Mouse (Mus musculus): ENCODE data around the gene Scpep1. TPM values are rescaled to one million over a fixed set of nuclear protein-coding genes. Genes with fewer than 3 reads are reported as not detected.

Scpep1 gene
- total RNA-seq, 2 experiments from 2014 or later, result 34.2 to 34.6 TPM

DNA sequence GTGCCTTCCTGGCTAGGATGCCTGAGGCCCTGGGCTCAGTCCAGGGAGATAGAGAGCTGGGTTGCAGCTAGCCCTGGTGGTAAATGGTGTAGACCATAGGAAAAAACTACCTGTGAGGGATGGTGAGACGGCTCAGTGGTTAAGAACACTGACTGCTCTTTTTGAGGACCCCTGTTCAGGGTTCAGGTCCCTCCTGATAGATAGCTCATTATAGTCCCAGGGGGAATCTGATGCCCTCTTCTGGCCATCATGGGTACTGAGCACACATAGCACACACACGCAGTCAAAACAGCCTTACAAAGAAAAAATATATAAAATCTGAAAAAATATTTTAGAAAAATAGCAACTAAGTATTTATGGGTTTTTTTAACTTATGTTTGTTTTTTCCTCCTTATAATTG lies 21.1 kb upstream of the Scpep1 start:
- intact Hi-C loops (cut with DNase I), result no loop called here
- DNase-seq, result no peak

GRCm38 (mm10) chr11:88973776-88974701 lies 18.8 kb upstream of the Scpep1 start:
- intact Hi-C loops (cut with DNase I), result no loop called here
- DNase-seq, result peak; percentile 94 to 95

DNA sequence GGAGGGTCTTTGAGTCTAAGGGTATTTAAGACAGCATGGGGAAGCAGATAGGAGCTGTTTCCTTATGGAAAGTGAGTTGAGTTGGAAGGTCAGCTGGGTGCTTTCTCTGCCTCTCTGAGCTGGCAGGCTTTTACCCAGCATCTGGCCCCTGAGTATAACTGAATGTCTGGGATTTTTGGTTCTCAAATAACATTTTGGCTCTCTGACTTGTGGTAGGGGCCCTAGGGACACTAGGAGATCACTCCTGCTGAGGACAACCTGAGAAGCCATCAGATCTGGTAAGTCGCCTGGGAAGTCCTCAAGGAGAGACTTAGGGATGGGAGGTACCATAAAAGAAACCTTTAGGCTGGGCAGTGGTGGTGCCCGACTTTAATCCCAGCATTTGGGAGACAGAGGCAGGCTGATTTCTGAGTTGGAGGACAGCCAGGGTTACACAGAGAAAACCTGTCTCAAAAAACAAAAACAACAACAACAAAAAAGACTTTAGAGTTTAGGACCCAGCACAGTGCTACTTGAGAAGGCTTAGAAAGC lies 15.0 kb upstream of the Scpep1 start, which contains the start of gene Coil:
Coil (plus strand) TSS at position 51 of the 531 bp plus-strand sequence.
- peak in 1 of 2 experiments; percentile 32 for DNase-seq
- intact Hi-C loops (cut with DNase I), result no loop called here

DNA sequence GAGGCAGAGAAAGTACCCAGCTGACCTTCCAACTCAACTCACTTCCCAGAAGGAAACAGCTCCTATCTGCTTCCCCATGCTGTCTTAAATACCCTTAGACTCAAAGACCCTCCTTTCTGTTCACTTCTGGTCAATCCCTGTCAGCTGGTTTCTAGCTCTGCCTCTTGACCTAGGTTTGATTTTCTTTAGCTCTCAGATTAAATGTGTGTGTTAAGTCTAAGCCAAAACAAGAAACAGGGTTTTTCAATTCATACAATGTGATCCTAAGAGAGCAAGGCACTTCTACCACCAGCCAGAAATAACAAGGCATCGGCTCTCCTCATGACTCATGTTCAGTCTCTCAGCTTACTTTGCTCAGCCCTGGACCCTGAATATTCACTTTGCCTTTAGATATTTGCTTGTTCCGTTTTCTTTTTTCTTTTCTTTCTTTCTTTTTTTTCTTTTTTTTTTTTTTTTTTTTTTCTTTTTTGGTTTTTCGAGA lies 11.7 kb upstream of the Scpep1 start, which contains the start of gene Elobl:
Elobl (minus strand) TSS at position 51 of the 481 bp plus-strand sequence.
- intact Hi-C loops (cut with DNase I), result no loop called here
- no peak for DNase-seq

DNA sequence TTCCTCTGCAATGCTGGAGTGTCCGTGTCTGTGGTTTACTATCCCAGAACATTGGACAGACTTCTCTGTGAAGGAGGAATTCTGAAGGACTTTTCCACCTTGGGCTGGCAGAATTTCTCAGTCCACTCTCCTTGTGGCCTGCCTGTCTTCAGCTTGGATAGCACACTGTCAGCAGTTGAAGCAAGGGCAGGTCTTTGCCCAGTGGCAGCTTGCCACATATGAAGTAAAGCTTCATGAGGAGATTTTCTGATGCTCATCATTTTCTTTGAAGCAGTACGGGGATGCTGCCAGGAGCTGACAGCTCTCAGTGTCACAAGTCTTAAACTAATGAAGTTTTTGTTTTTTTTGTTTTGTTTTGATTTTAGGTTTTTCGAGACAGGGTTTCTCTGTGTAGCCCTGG lies 3.6 kb upstream of the Scpep1 start:
- no peak for DNase-seq
- intact Hi-C loops (cut with DNase I), result no loop called here

GRCm38 (mm10) chr11:88954803-88955202 lies 462 bp downstream of the Scpep1 start:
- intact Hi-C loops (cut with DNase I), result loop anchor here (1.0 to 5.0 kb wide), 2 partner anchors 48 to 107 kb away; no protein-coding TSS in a partner anchor
- DNase-seq, result peak; percentile 21 to 36

DNA sequence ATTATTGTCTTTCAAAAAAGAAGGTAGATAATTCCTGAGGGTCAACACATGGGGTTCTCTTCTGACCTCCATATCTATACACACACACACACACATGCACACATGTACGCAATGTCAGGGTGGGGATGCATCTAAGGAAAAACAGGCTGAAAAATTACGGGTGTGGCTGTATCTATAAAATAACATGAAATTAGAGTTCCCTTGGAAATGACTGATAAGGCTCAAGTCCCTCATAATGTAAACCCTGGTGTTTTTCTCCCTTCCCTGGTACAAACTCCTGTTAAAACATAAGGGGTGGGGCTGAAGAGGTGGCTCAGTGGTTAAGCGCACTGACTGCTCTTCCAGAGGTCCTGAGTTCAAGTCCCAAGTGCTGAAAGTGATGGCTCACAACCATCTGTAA lies 1.7 kb downstream of the Scpep1 start:
- DNase-seq, result no peak
- intact Hi-C loops (cut with DNase I), result loop anchor here (5.0 kb wide), 1 partner anchor 46 kb away; no protein-coding TSS in a partner anchor

GRCm38 (mm10) chr11:88952117-88952516 lies 3.1 kb downstream of the Scpep1 start:
- intact Hi-C loops (cut with DNase I), result loop anchor here (5.0 kb wide), 1 partner anchor 45 kb away; no protein-coding TSS in a partner anchor
- DNase-seq, result no peak

- intact Hi-C loops (cut with DNase I), result loop anchor here (5.0 kb wide), 1 partner anchor 44 kb away; no protein-coding TSS in a partner anchor
- no peak for DNase-seq
Observed at GRCm38 (mm10) chr11:88951576-88951975, 3.7 kb downstream of the Scpep1 start.

- intact Hi-C loops (cut with DNase I), result loop anchor here (5.0 kb wide), 1 partner anchor 43 kb away; no protein-coding TSS in a partner anchor
Observed at GRCm38 (mm10) chr11:88950640-88951250, 4.5 kb downstream of the Scpep1 start.

GRCm38 (mm10) chr11:88949802-88950639 lies 5.2 kb downstream of the Scpep1 start:
- no peak for DNase-seq
- intact Hi-C loops (cut with DNase I), result loop anchor here (5.0 kb wide), 1 partner anchor 43 kb away; no protein-coding TSS in a partner anchor

More at GRCm38 (mm10) chr11:88950640-88951250, 4.5 kb downstream of the Scpep1 start:
- no peak for DNase-seq

DNA sequence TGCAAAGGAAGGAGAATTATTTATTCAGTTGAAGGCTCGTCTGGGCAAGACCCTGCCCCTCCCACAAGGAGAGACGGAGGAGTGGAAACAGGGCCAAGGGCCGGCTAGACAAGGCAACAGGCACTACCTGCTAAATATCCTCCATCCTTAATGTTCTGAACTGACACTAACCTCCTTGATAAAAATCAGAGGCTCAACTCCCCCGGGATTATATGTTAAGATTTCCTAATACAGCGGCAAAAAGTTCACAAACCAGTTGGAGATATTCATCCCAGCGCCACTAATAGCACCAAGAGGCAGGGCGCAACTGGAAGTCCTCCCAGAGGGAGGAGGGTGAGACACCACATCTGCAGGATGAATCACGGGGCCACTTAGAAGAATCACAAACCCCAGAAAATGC lies 6.4 kb downstream of the Scpep1 start:
- no peak for DNase-seq
- intact Hi-C loops (cut with DNase I), result no loop called here

DNA sequence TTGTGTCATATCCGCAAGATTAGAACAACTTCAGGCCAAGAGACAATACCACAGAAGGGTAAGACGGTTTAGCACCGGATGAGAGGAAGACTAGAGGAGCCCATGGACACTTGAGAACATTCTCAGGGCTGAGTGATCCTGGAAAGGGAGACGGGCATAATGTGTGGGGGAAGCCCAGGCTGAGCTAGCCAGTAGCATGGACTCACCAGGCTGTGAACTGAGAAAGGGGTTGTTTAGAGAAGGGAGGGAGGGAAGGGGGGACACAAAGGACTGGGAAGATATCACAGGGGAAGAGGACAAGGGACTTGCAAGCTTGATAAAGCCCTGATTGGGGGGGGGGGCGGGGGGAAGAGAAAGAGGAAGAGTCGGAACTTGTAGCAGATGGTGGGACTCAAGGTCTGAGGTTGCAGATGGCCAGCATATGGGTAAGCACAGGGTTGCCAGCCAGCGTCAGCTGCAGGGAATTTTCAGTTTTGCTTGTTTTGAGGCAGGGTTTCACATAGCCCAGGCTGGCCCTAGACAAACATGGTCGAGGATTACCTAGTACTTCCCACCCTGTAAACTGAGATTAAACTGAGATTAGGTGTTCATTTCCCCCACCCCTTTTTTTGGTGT lies 9.2 kb downstream of the Scpep1 start:
- DNase-seq, result no peak
- intact Hi-C loops (cut with DNase I), result no loop called here

DNA sequence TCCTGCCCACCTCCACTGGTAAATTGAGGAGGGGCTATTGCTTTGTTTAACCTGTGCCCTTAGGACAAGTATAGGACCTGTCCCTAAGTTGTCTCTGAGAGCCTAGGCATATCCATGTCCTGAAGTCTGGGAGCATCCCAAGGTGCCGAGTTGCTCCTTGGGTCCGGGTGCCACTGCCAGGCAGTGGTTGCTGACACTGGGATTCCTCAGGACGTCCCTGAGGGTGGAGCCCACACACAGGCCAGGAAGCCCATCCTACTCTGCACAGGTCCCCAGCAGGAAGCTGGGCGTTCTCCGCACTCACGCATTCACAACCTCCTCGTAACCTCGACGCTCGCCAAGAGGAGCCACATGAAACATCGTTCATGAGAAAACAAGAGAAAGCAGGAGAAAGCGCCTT lies 13.8 kb downstream of the Scpep1 start:
- intact Hi-C loops (cut with DNase I), result no loop called here
- DNase-seq, result no peak

- intact Hi-C loops (cut with DNase I), result no loop called here
- no peak for DNase-seq
Observed at GRCm38 (mm10) chr11:88939634-88940033, 15.6 kb downstream of the Scpep1 start.

DNA sequence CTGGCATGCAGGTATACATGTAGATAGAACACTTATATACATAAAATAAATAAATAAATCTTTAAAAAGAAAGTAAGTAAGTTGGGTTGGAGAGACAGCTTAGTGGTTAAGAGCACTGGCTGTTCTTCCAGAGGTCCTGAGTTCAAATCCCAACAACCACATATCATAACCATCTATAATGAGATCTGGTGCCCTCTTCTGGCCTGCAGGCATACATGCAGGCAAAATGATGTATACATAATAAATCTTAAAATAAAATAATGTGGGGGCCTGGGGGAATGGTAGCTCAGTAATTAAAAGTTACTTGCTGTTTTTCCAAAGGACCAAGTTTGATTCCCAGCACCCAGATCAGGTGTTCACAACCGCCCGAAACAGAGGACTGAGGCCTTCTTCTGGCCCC lies 16.5 kb downstream of the Scpep1 start:
- no peak for DNase-seq
- intact Hi-C loops (cut with DNase I), result no loop called here

- intact Hi-C loops (cut with DNase I), result no loop called here
- no peak for DNase-seq
Observed at GRCm38 (mm10) chr11:88937886-88938285, 17.4 kb downstream of the Scpep1 start.

DNA sequence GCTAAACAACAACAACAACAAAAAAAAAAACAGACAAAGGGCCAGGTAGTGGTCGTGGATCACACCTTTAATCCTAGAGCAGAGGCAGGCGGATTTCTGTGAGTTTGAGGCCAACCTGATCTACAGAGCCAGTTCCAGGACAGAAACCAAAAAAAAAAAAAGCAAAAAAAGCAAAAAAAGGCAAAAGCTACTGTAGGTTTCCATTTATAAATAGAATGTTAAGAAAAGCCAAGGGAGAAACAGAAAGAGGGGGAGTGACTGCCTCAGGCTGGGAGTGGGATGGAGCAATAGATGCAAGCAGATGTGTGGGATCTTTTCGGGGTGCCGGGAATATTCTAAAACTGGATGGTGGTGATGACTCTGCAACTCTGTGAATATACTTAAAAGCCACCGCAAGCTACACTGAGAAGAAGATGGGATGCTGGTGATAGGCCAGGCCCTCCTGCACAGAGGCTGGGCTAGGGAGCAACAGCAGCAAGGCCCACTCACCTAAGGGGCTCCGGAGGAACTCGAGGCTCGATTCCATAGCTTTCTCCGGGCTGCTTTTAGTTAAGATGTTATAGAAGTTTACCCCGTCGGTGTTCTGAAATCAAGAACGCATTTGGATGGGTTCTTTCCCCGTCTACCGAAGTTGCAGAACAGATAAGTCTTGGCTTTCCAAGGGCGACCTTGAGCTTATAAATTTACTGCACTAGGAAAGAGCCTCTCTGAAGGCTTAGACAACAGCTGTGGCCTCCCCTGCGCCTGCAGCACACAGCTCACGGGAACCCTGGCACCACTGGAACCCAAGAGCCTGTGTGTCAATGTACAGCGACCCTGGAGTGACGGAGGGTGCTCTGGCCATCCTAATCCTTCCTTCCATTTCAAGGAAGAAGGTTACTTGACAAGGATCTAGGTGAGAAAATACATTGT lies 20.9 kb downstream of the Scpep1 start:
- intact Hi-C loops (cut with DNase I), result no loop called here
- no peak for DNase-seq

GRCm38 (mm10) chr11:88933030-88933429 lies 22.2 kb downstream of the Scpep1 start:
- intact Hi-C loops (cut with DNase I), result no loop called here
- no peak for DNase-seq

Measured in heart, postnatal 10 days (tissue).